Mouse (Mus musculus) cerebellum, adult 2 months (tissue): ENCODE data around the gene Sptlc2. TPM values are rescaled to one million over a fixed set of nuclear protein-coding genes. Genes with fewer than 3 reads are reported as not detected.
"Not testable (repeated sequence)": the region's sequence is repeated elsewhere in the genome, so short reads cannot be mapped to it uniquely, and the experiment has no call there.

Experiments
- DNase-seq, 2 experiments: peaks; one replicate each; pipeline ENCODE4 v3.0.0; 2021
- H3K27ac ChIP-seq: fragments of 200-500 bp; 2 replicates; pipeline ENCODE4 v1.5.1; 2012; ENCODE audit warnings: low read length, control low read depth, inconsistent platforms; ENCODE audit not compliant: insufficient read depth
- H3K27me3 ChIP-seq: fragments of 200-500 bp; 2 replicates; pipeline ENCODE4 v1.6.1; 2012; ENCODE audit warnings: inconsistent platforms, mild to moderate bottlenecking, low read length, moderate library complexity; ENCODE audit not compliant: control insufficient read depth, insufficient read depth
- H3K4me1 ChIP-seq: fragments of 200-500 bp; 2 replicates; pipeline ENCODE4 v1.6.1; 2011; ENCODE audit warnings: low read length; ENCODE audit not compliant: control insufficient read depth, insufficient read depth
- H3K4me3 ChIP-seq: fragments of 200-500 bp; replicated peaks from 2 replicates; pipeline ENCODE3; 2011; ENCODE audit warnings: mild to moderate bottlenecking, low read depth, low read length, control low read depth; ENCODE audit not compliant: insufficient read depth
- CTCF ChIP-seq: fragments of 200-500 bp; IDR thresholded peaks from 2 replicates; pipeline ENCODE4 v1.5.1; 2011; ENCODE audit warnings: low read depth, mild to moderate bottlenecking, control low read depth, low read length, moderate library complexity, borderline replicate concordance; ENCODE audit not compliant: insufficient read depth
- POLR2A ChIP-seq: fragments of 200-500 bp; IDR thresholded peaks from 2 replicates; pipeline ENCODE4 v1.6.1; 2011; ENCODE audit warnings: low read length, control low read depth, borderline replicate concordance; ENCODE audit not compliant: insufficient read depth
- WGBS: fragments of 180-500 bp; shearing (Covaris S2); methylation state at CpG from one replicate; pipeline ENCODE4 v1.1.7; 2018; 5-methylcytosine and 5-hydroxymethylcytosine counted together
- polyA plus RNA-seq: library from polyadenylated mRNA; depleted of rRNA; stranded (reverse); fragments of >200 nt; gene quantifications from 2 replicates; pipeline ENCODE4 v1.2.3, GENCODE M21; 2012

Sptlc2 gene
- polyA plus RNA-seq, 1 experiment: 23.3 TPM

- WGBS: 40% methylated on average over 7 of the region's 7 CpGs
- Histone ChIP-seq H3K27me3 (no peaks in the 10 kb centered on the region), H3K4me1 (peaks cover 9% of the 10 kb centered on the region; the same call in 1 of the 2 replicates), H3K4me3 (no peak overlapping the region), H3K27ac (no peak overlapping the region)
- TF ChIP-seq CTCF (no peak), POLR2A (no peak)
- no peak for DNase-seq
Observed at GRCm38 (mm10) chr12:87327610-87328009, 60.5 kb downstream of the Sptlc2 start.

DNA sequence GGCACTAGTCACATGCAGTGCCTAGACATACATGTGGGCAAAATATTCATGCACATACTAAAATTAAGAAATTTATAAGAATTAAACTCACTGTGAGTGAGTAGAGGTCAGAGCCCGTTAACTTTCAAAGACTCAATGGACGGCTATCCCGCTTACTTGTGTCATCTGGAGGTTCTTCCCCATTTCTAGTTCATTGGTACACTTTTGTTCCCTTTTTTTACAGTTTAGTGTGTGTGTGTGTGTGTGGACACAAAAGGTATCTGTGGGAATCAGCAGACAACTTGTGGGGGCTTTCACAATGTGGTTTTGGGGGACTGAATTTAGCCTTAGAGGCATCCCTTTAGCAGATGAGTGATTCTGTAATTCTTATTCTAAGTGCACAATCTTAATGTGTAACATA is 62.7 kb downstream of the Sptlc2 start:
- no peak overlapping the region for H3K4me3 ChIP-seq
- H3K27me3 ChIP-seq: no peaks in the 10 kb centered on the region
- TF ChIP-seq CTCF: no peak
- TF ChIP-seq POLR2A: no peak
- no peak overlapping the region for H3K27ac ChIP-seq
- DNase-seq: no peak
- 98% methylated on average over 3 of the region's 3 CpGs for WGBS
- H3K4me1 ChIP-seq: no peaks in the 10 kb centered on the region

DNA sequence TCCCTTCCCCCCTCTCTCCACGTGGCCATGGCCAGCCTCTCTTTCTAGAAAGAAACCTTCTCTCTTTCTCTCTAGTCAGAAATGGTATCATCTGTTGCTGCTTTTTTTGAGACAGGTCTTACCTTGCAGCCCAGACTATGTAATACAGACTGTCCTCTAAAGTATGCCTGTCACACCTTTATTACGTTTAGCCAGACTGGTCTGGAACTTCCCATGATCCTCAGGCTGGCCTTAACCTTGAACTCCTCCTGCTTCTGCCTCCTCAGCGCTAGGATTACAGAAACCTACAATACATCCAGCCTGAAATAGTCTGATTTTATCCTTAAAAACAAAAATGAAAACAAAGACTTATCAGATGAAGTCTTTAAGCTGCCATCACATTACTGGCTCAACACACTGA is 68.9 kb downstream of the Sptlc2 start:
- no peak for DNase-seq
- no peaks in the 10 kb centered on the region for H3K27me3 ChIP-seq
- 87% methylated on average over 3 of the region's 3 CpGs for WGBS
- no peak overlapping the region for H3K4me3 ChIP-seq
- TF ChIP-seq CTCF: no peak
- no peak for TF ChIP-seq POLR2A
- H3K4me1 ChIP-seq: no peaks in the 10 kb centered on the region
- no peak overlapping the region for H3K27ac ChIP-seq

GRCm38 (mm10) chr12:87317951-87318350 is 70.2 kb downstream of the Sptlc2 start:
- WGBS: 82% methylated on average over 1 of the region's 1 CpGs
- DNase-seq: no peak
- Histone ChIP-seq H3K4me1 (no peaks in the 10 kb centered on the region), H3K27ac (no peak overlapping the region), H3K4me3 (no peak overlapping the region), H3K27me3 (no peaks in the 10 kb centered on the region)
- TF ChIP-seq POLR2A (no peak), CTCF (no peak)

GRCm38 (mm10) chr12:87313098-87313497 is 75.1 kb downstream of the Sptlc2 start:
- Histone ChIP-seq H3K4me3 (no peak overlapping the region), H3K4me1 (no peaks in the 10 kb centered on the region), H3K27ac (no peak overlapping the region), H3K27me3 (no peaks in the 10 kb centered on the region)
- no peak for DNase-seq
- TF ChIP-seq POLR2A: no peak
- TF ChIP-seq CTCF: no peak
- 66% methylated on average over 2 of the region's 2 CpGs for WGBS

DNA sequence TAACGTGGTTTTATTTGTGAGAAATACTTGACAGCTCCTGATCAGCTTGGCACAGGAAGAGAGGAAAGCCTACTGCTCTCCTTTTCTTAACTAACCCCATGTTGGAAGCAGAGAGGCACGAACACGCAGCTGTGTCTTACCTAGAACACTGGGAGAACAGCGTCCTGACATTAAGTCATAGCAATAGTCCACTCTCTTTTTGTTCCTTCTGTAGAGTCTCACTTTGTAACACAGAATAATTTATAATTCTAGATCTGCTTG is 81.6 kb downstream of the Sptlc2 start:
- not testable (repeated sequence) for H3K4me3 ChIP-seq, H3K4me1 ChIP-seq, H3K27ac ChIP-seq, H3K27me3 ChIP-seq, DNase-seq
- 49% methylated on average over 4 of the region's 4 CpGs for WGBS

- DNase-seq: peak; percentile 50 to 55
- TF ChIP-seq CTCF (no peak), POLR2A (no peak)
- Histone ChIP-seq H3K4me1 (peaks cover 9% of the 10 kb centered on the region; the same call in 1 of the 2 replicates), H3K4me3 (no peak overlapping the region), H3K27ac (no peak overlapping the region), H3K27me3 (no peaks in the 10 kb centered on the region)
- WGBS: 9% methylated on average over 13 of the region's 13 CpGs
Observed at GRCm38 (mm10) chr12:87305767-87306583, 82.2 kb downstream of the Sptlc2 start.

GRCm38 (mm10) chr12:87301189-87301588 is 87.0 kb downstream of the Sptlc2 start:
- 61% methylated on average over 4 of the region's 4 CpGs for WGBS
- H3K27ac ChIP-seq: no peak overlapping the region
- TF ChIP-seq POLR2A: no peak
- TF ChIP-seq CTCF: no peak
- H3K4me1 ChIP-seq: peaks cover 8% of the 10 kb centered on the region; the same call in 1 of the 2 replicates
- DNase-seq: no peak
- H3K4me3 ChIP-seq: no peak overlapping the region
- peaks cover 1% of the 10 kb centered on the region; the same call in 1 of the 2 replicates for H3K27me3 ChIP-seq
